Mouse (Mus musculus): ENCODE measurements around the gene Cyp2j12. TPM values are rescaled to one million over a fixed set of nuclear protein-coding genes. Genes with fewer than 3 reads are reported as not detected.

Gene Cyp2j12
- not detected for polyA plus RNA-seq (2017; shearing (Covaris generic))

GRCm38 (mm10) chr4:96140732-96141467, at the start of gene Cyp2j12:
Gene Cyp2j12 (minus strand): TSS chr4:96141152.

GRCm38 (mm10) chr4:96077261-96078125, 63.5 kb downstream of the Cyp2j12 start, which contains the start of gene Cyp2j13:
Gene Cyp2j13 (minus strand): TSS chr4:96077546.

Other genes starting within 250 kb of the Cyp2j12 start
- gene Hook1, start 173.9 kb downstream of the Cyp2j12 start, polyA plus RNA-seq (2017; shearing (Covaris generic)), result 35.2 TPM
- gene Cyp2j13, start 63.6 kb downstream of the Cyp2j12 start, polyA plus RNA-seq (2017; shearing (Covaris generic)), result not detected
- gene Cyp2j7, start 95.5 kb upstream of the Cyp2j12 start, polyA plus RNA-seq (2017; shearing (Covaris generic)), result not detected
- not detected for gene Cyp2j11, start 207.5 kb upstream of the Cyp2j12 start, polyA plus RNA-seq (2017; shearing (Covaris generic))

Data from naive thymus-derived CD4-positive, alpha-beta T cell, adult 5 months (primary cell).